Mouse (Mus musculus): ENCODE data around the gene Olfr872. TPM values are rescaled to one million over a fixed set of nuclear protein-coding genes. Genes with fewer than 3 reads are reported as not detected.
"Not testable (repeated sequence)": the region's sequence is repeated elsewhere in the genome, so short reads cannot be mapped to it uniquely, and the experiment has no call there.

Gene Olfr872
- total RNA-seq (2021), result not detected
- long read RNA-seq, experiment 1, result 0 reads
- long read RNA-seq, experiment 2, result 0 reads

DNA sequence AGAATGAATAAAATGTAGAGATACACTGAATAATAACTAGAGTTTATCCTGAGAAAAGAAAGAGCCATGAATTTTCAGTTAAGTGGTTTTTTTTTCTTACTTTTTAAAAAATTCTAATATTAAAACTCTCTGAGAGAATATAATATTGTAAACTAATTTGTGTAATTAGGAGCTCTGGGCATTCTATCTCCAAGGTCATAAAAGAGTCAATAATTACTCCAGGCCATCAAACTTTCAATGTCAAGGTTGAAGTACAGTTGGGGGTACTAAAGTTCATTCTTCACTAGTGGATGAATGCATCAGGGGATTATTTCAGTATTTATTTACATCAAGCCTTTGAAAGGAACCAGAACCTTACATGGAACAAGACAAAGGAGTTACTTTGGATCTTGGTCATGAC is at the start of gene Olfr872:
Olfr872 (plus strand) TSS at position 301 of the 400 bp plus-strand sequence.
- no peak for DNase-seq (ENCODE audit: low spot score in 2 of 2)

DNA sequence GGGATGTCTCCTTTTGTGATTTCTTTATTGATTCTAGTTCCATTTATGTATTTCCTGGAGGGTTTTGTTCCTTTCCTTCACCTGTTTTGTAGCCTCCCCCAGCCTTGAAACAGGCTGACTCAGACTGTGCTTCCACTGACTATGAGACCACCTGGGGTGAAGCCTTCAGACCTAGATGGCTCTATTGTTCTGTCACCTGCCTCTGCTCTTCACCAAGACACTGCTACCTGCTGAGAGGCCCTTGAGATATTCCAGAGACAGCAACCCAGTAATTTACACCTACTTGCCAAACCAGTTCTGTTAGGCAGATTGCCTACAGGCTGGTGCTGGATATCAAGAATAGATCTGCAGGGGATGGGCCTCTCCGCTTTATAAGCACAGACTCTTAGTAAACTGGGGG is 34.8 kb upstream of the Olfr872 start:
- no peak for DNase-seq (ENCODE audit: low spot score in 2 of 2)
- intact Hi-C loops (cut with DNase I), result no loop called here

More for the DNA sequence above, at the start of gene Olfr872:
- intact Hi-C loops (cut with DNase I), result no loop called here

GRCm38 (mm10) chr9:20203413-20203984 is 33.4 kb upstream of the Olfr872 start:
- DNase-seq (ENCODE audit: low spot score in 2 of 2); intact Hi-C loops (cut with DNase I): not testable (repeated sequence)

GRCm38 (mm10) chr9:20210812-20211211 is 26.1 kb upstream of the Olfr872 start:
- intact Hi-C loops (cut with DNase I), result no loop called here
- DNase-seq (ENCODE audit: low spot score in 2 of 2), result no peak

DNA sequence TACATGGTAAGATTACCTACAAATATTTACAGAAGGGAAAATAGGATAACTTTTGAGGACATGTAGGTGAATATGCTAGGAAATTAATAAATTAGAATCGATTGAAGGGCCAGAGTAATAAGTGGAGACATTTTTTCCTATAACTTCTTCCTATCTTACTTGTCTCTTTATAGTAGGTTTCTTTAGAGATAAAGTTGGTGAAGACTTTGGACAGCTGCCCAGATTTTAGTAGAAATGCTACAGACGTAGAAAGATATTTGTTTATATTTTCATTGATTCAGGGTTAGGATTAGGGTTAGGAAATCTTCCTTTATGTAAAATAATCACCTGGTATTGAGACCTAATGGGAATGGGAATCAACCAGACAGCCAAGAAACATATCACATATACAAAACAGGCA is 25.4 kb upstream of the Olfr872 start:
- intact Hi-C loops (cut with DNase I), result no loop called here
- no peak for DNase-seq (ENCODE audit: low spot score in 2 of 2)

- intact Hi-C loops (cut with DNase I), result no loop called here
Measured at GRCm38 (mm10) chr9:20211907-20212306, 25.0 kb upstream of the Olfr872 start, which contains the start of gene Olfr871. Gene Olfr871, plus strand, starts transcription at chr9:20212207.

GRCm38 (mm10) chr9:20237378-20237777 is 459 bp downstream of the Olfr872 start:
- intact Hi-C loops (cut with DNase I), result no loop called here
- no peak for DNase-seq (ENCODE audit: low spot score in 2 of 2)

More at GRCm38 (mm10) chr9:20211907-20212306, 25.0 kb upstream of the Olfr872 start, which contains the start of gene Olfr871:
- no peak for DNase-seq (ENCODE audit: low spot score in 2 of 2)

GRCm38 (mm10) chr9:20282051-20282450 is 45.1 kb downstream of the Olfr872 start, which contains the start of gene Olfr39:
Gene Olfr39, plus strand, starts transcription at chr9:20282351.
- no peak for DNase-seq (ENCODE audit: low spot score in 2 of 2)
- intact Hi-C loops (cut with DNase I), result no loop called here

DNA sequence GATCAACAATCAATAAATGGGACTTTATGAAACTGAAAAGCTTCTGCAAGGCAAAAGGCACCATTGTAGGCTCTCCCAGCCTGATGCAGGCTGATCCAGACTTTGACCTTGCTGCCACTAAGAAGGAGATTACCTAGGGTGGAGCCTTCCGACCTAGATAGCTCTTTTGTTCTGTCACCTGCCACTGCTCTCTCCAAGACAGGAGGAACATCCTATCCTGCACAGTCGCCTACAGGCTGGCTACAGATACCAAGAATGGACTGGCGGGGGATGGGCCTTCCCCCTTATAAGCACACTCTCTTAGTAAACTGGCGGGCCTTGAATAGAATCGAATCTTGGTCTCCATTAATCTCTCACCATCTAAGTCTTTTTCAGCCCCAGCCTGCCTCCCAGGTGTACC is 58.6 kb downstream of the Olfr872 start:
- DNase-seq (ENCODE audit: low spot score in 2 of 2); intact Hi-C loops (cut with DNase I): not testable (repeated sequence)

GRCm38 (mm10) chr9:20298232-20298631 is 61.3 kb downstream of the Olfr872 start, which contains the start of gene Olfr873:
Gene Olfr873, plus strand, starts transcription at chr9:20298532.
- intact Hi-C loops (cut with DNase I), result no loop called here
- no peak for DNase-seq (ENCODE audit: low spot score in 2 of 2)

Other genes with a start within 250 kb of the Olfr872 start
- gene Olfr866, start 209.1 kb upstream of the Olfr872 start, total RNA-seq (2021), result not detected
- not detected for gene Olfr867, start 179.6 kb upstream of the Olfr872 start, total RNA-seq (2021)
- not detected for gene Olfr868, start 138.5 kb upstream of the Olfr872 start, total RNA-seq (2021)
- not detected for gene Olfr869, start 108.1 kb upstream of the Olfr872 start, total RNA-seq (2021)
- not detected for gene Olfr870, start 63.1 kb upstream of the Olfr872 start, total RNA-seq (2021)
- not detected for gene Olfr871, start 24.9 kb upstream of the Olfr872 start, total RNA-seq (2021)
- gene Olfr39, start 45.2 kb downstream of the Olfr872 start, total RNA-seq (2021), result not detected
- not detected for gene Olfr873, start 61.4 kb downstream of the Olfr872 start, total RNA-seq (2021)
- not detected for gene Olfr18, start 99.0 kb downstream of the Olfr872 start, total RNA-seq (2021)
- gene Zfp560, start 148.1 kb downstream of the Olfr872 start, total RNA-seq (2021), result 10 to 100 TPM; 11.0 to 11.8 TPM
- gene Zfp26, start 223.0 kb downstream of the Olfr872 start, total RNA-seq (2021), result 10 to 100 TPM; 24.4 to 26.6 TPM